Mouse (Mus musculus) limb, embryonic 12.5 days (tissue): ENCODE measurements around the gene Adam33. TPM values are rescaled to one million over a fixed set of nuclear protein-coding genes. Genes with fewer than 3 reads are reported as not detected.
"Not testable (repeated sequence)": the region's sequence is repeated elsewhere in the genome, so short reads cannot be mapped to it uniquely, and the experiment has no call there.

Experiments used
- ATAC-seq: fragments of 200-750 bp; cut with Nextera tagmentation; 2 replicates; pipeline ENCODE4 v1.8.0; 2017; ENCODE audit warnings: low read depth, moderate TSS enrichment; ENCODE audit not compliant: insufficient number of reproducible peaks, insufficient read depth, low FRiP score, low TSS enrichment
- H3K27ac ChIP-seq: fragments of 300-500 bp; sonication (generic); 2 replicates; pipeline ENCODE4 v1.5.1; 2016; ENCODE audit warnings: mild to moderate bottlenecking, moderate library complexity
- H3K27me3 ChIP-seq: fragments of 300-500 bp; sonication (generic); 2 replicates; pipeline ENCODE4 v1.6.1; 2016; ENCODE audit warnings: mild to moderate bottlenecking, moderate library complexity
- H3K36me3 ChIP-seq: fragments of 300-500 bp; sonication (generic); 2 replicates; pipeline ENCODE4 v1.6.1; 2016; ENCODE audit warnings: mild to moderate bottlenecking, moderate library complexity
- H3K4me1 ChIP-seq: fragments of 300-500 bp; sonication (generic); replicated peaks from 2 replicates; pipeline ENCODE4 v1.6.1; 2016
- H3K4me2 ChIP-seq: fragments of 300-500 bp; sonication (generic); 2 replicates; pipeline ENCODE4 v1.6.1; 2016; ENCODE audit warnings: mild to moderate bottlenecking, moderate library complexity
- H3K4me3 ChIP-seq: fragments of 300-500 bp; sonication (generic); replicated peaks from 2 replicates; pipeline ENCODE4 v1.5.1; 2016; ENCODE audit warnings: mild to moderate bottlenecking
- H3K9ac ChIP-seq: fragments of 300-500 bp; sonication (generic); replicated peaks from 2 replicates; pipeline ENCODE4 v1.6.1; 2016; ENCODE audit warnings: mild to moderate bottlenecking, moderate library complexity
- H3K9me3 ChIP-seq: fragments of 300-500 bp; sonication (generic); 2 replicates; pipeline ENCODE4 v1.6.1; 2016; ENCODE audit warnings: mild to moderate bottlenecking, moderate library complexity
- WGBS: fragments of 180-500 bp; shearing (Covaris S2); methylation state at CpG from one replicate; pipeline ENCODE4 v1.1.7; 2016; 5-methylcytosine and 5-hydroxymethylcytosine counted together
- polyA plus RNA-seq: library from polyadenylated mRNA; unstranded; fragments of >200 nt; fragmentation: Nextera tagmentation; extraction: Ambion mirVana; gene quantifications from 2 replicates; pipeline ENCODE4 v1.2.1, GENCODE M21; 2016

Adam33 gene
- 5.2 and 8.5 TPM in 2 replicates for polyA plus RNA-seq

- no peaks in the 10 kb centered on the region for H3K36me3 ChIP-seq
- H3K27me3 ChIP-seq: peaks cover 47% of the 10 kb centered on the region
- H3K4me1 ChIP-seq: peaks cover 39% of the 10 kb centered on the region
- H3K27ac ChIP-seq: no peak within 1 kb of the TSS
- ATAC-seq: peak; percentile 63; the same call in 1 of the 2 replicates
- peak within 1 kb of the TSS; percentile 33 for H3K4me3 ChIP-seq
- peak within 1 kb of the TSS; percentile 37; the same call in 1 of the 2 replicates for H3K9ac ChIP-seq
- H3K9me3 ChIP-seq: 0 out of 2 replicates have a peak, but pooled peaks cover 4% of the 10 kb centered on the region
- H3K4me2 ChIP-seq: peak within 1 kb of the TSS; percentile 63
- WGBS: 1% methylated on average over 27 of the region's 27 CpGs
Measured at GRCm38 (mm10) chr2:131063404-131063864, at the start of gene Adam33. Gene Adam33, minus strand, starts transcription at chr2:131063814.

GRCm38 (mm10) chr2:131105989-131106388 lies 42.4 kb upstream of the Adam33 start:
- no peaks in the 10 kb centered on the region for H3K4me1 ChIP-seq
- ATAC-seq: no peak
- H3K27ac ChIP-seq: no peak overlapping the region
- H3K4me2 ChIP-seq: no peak overlapping the region
- H3K36me3 ChIP-seq: no peaks in the 10 kb centered on the region
- no peaks in the 10 kb centered on the region for H3K27me3 ChIP-seq
- H3K9me3 ChIP-seq: no peaks in the 10 kb centered on the region
- H3K9ac ChIP-seq: no peak overlapping the region
- no peak overlapping the region for H3K4me3 ChIP-seq
- WGBS: 91% methylated on average over 5 of the region's 5 CpGs

- H3K4me1 ChIP-seq, H3K27me3 ChIP-seq, H3K27ac ChIP-seq, H3K9me3 ChIP-seq, H3K36me3 ChIP-seq, H3K9ac ChIP-seq, ATAC-seq, H3K4me2 ChIP-seq, H3K4me3 ChIP-seq: not testable (repeated sequence)
- WGBS: 61% methylated on average over 4 of the region's 4 CpGs
Measured at GRCm38 (mm10) chr2:131105061-131105460, 41.4 kb upstream of the Adam33 start.

DNA sequence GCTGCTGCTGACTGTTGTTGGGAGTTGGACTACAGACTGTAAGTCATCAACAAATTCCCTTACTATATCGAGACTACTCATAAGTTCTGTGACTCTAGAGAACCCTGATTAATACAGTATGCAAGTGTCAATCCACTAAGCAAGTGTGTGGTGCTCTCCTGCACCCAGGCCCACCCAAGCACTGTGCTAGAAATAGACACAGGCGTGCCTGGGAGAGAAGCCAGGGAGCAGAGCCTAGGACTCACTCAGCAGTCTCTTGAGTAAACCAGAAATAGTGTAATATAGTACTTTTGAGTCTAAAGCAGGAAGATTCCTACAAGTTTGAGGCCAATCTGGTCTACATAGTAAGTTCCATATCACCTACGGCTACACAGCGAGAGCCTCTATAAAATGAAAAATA lies 40.4 kb upstream of the Adam33 start:
- Histone ChIP-seq H3K27me3 (no peaks in the 10 kb centered on the region), H3K4me3 (no peak overlapping the region), H3K4me2 (no peak overlapping the region), H3K27ac (no peak overlapping the region), H3K4me1 (no peaks in the 10 kb centered on the region), H3K9ac (no peak overlapping the region), H3K9me3 (no peaks in the 10 kb centered on the region), H3K36me3 (no peaks in the 10 kb centered on the region)
- ATAC-seq: no peak
- 90% methylated on average over 4 of the region's 4 CpGs for WGBS

- WGBS: 45% methylated on average over 3 of the region's 3 CpGs
- Histone ChIP-seq H3K9ac (no peak overlapping the region), H3K4me1 (peaks cover 9% of the 10 kb centered on the region), H3K4me3 (no peak overlapping the region), H3K36me3 (no peaks in the 10 kb centered on the region), H3K27me3 (no peaks in the 10 kb centered on the region), H3K4me2 (no peak overlapping the region), H3K27ac (no peak overlapping the region), H3K9me3 (no peaks in the 10 kb centered on the region)
- ATAC-seq: no peak
Measured at GRCm38 (mm10) chr2:131101530-131101929, 37.9 kb upstream of the Adam33 start.

DNA sequence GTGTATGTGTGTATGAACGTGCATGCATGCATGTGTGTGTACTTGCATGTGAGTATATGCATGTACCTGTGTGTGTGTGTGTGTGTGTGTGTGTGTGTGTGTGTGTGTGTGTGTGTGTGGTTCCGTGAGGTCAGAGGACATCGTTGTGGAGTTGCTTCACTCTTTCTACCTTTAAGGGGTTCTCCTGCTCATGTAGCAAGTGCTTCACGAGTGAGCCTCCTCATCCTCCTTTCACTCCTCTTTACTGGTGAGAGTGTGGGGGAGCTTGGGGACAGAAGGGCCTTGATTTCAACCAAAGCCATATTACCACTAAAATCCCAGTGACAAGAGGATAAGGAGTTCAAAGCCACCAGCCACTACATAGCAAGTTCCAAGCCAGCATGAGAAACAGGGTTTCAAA lies 33.5 kb upstream of the Adam33 start:
- Histone ChIP-seq H3K9ac (no peak overlapping the region), H3K9me3 (no peaks in the 10 kb centered on the region), H3K36me3 (no peaks in the 10 kb centered on the region), H3K27ac (no peak overlapping the region), H3K27me3 (no peaks in the 10 kb centered on the region), H3K4me1 (peaks cover 15% of the 10 kb centered on the region), H3K4me2 (no peak overlapping the region), H3K4me3 (no peak overlapping the region)
- 80% methylated on average over 4 of the region's 4 CpGs for WGBS
- no peak for ATAC-seq

DNA sequence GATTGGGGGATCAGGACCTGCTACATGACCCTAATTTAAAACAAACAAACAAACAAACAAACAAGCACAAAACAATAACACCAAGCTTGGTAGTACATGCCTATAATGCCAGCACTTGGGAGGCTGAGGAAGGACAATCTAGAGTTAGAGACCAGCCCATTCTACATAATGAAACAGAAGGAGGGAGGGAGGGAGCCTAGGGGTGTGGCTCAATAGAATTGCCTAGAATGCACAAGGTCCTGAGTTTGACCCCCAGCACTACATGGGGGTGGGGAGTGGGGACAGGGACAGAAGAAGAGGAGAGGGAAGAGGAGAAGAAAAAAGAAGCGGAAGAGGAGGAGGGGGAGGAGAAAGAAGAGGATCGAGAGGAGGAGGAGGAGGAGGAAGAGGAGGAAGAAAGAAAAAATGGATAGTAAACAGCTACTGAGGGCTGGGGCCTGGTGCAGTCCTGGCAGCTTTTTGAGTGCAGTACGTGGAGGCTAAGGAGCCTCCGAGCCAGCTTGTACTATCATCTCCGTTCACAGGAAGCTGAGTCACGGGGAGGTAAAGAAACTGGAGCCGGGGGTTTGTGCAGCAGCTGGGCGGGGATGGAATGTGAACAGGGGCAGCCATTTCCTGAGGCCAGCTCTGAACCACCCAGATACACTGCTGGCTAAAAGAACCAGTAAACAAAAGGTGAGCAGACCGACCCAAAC lies 32.6 kb upstream of the Adam33 start:
- H3K4me2 ChIP-seq: peak overlapping the region; percentile 43
- 0 out of 2 replicates have a peak overlapping the region, but pooled peaks have one; percentile 9 for H3K4me3 ChIP-seq
- peak overlapping the region; percentile 78 for H3K27ac ChIP-seq
- H3K9me3 ChIP-seq: no peaks in the 10 kb centered on the region
- no peaks in the 10 kb centered on the region for H3K36me3 ChIP-seq
- H3K4me1 ChIP-seq: peaks cover 15% of the 10 kb centered on the region
- no peak for ATAC-seq
- no peaks in the 10 kb centered on the region for H3K27me3 ChIP-seq
- 8% methylated on average over 9 of the region's 9 CpGs for WGBS
- H3K9ac ChIP-seq: peak overlapping the region; percentile 40

GRCm38 (mm10) chr2:131094823-131095222 lies 31.2 kb upstream of the Adam33 start:
- H3K27ac ChIP-seq: no peak overlapping the region
- no peaks in the 10 kb centered on the region for H3K36me3 ChIP-seq
- peak; percentile 45; the same call in 1 of the 2 replicates for ATAC-seq
- no peak overlapping the region for H3K4me2 ChIP-seq
- H3K9ac ChIP-seq: no peak overlapping the region
- WGBS: 0% methylated on average over 1 of the region's 1 CpGs
- no peaks in the 10 kb centered on the region for H3K9me3 ChIP-seq
- H3K4me3 ChIP-seq: no peak overlapping the region
- H3K27me3 ChIP-seq: no peaks in the 10 kb centered on the region
- H3K4me1 ChIP-seq: peaks cover 15% of the 10 kb centered on the region

- no peak overlapping the region for H3K4me2 ChIP-seq
- no peak overlapping the region for H3K27ac ChIP-seq
- ATAC-seq: no peak
- H3K27me3 ChIP-seq: no peaks in the 10 kb centered on the region
- no peak overlapping the region for H3K4me3 ChIP-seq
- no peaks in the 10 kb centered on the region for H3K9me3 ChIP-seq
- no peaks in the 10 kb centered on the region for H3K36me3 ChIP-seq
- WGBS: 85% methylated on average over 5 of the region's 5 CpGs
- peaks cover 15% of the 10 kb centered on the region for H3K4me1 ChIP-seq
- no peak overlapping the region for H3K9ac ChIP-seq
Measured at GRCm38 (mm10) chr2:131093577-131093976, 30.0 kb upstream of the Adam33 start.

GRCm38 (mm10) chr2:131090852-131091251 lies 27.2 kb upstream of the Adam33 start:
- 80% methylated on average over 3 of the region's 3 CpGs for WGBS
- no peaks in the 10 kb centered on the region for H3K9me3 ChIP-seq
- no peak for ATAC-seq
- no peak overlapping the region for H3K9ac ChIP-seq
- no peak overlapping the region for H3K4me3 ChIP-seq
- no peaks in the 10 kb centered on the region for H3K4me1 ChIP-seq
- no peaks in the 10 kb centered on the region for H3K27me3 ChIP-seq
- no peaks in the 10 kb centered on the region for H3K36me3 ChIP-seq
- H3K4me2 ChIP-seq: no peak overlapping the region
- no peak overlapping the region for H3K27ac ChIP-seq

GRCm38 (mm10) chr2:131089634-131090033 lies 26.0 kb upstream of the Adam33 start:
- Histone ChIP-seq H3K4me1 (no peaks in the 10 kb centered on the region), H3K27me3 (no peaks in the 10 kb centered on the region), H3K27ac (no peak overlapping the region), H3K4me2 (no peak overlapping the region), H3K9me3 (no peaks in the 10 kb centered on the region), H3K4me3 (no peak overlapping the region), H3K9ac (no peak overlapping the region), H3K36me3 (no peaks in the 10 kb centered on the region)
- 71% methylated on average over 1 of the region's 1 CpGs for whole genome bisulfite sequencing
- ATAC-seq: no peak

GRCm38 (mm10) chr2:131088581-131088980 lies 25.0 kb upstream of the Adam33 start:
- no peak overlapping the region for H3K4me2 ChIP-seq
- H3K36me3 ChIP-seq: no peaks in the 10 kb centered on the region
- H3K4me1 ChIP-seq: no peaks in the 10 kb centered on the region
- H3K9ac ChIP-seq: no peak overlapping the region
- no peak for ATAC-seq
- no peak overlapping the region for H3K4me3 ChIP-seq
- 83% methylated on average over 4 of the region's 4 CpGs for WGBS
- no peaks in the 10 kb centered on the region for H3K27me3 ChIP-seq
- no peak overlapping the region for H3K27ac ChIP-seq
- no peaks in the 10 kb centered on the region for H3K9me3 ChIP-seq
